Mouse (Mus musculus) thymus, postnatal 0 days (tissue): ENCODE results near the gene Rab37. TPM values are rescaled to one million over a fixed set of nuclear protein-coding genes. Genes with fewer than 3 reads are reported as not detected.

ENCODE experiments used
- DNase-seq: peaks from one replicate; pipeline ENCODE4 v3.0.0-alpha.2; 2015; ENCODE audit warnings: low spot score
- polyA plus RNA-seq: library from polyadenylated mRNA; unstranded; fragments of >200 nt; fragmentation: Nextera tagmentation; extraction: Ambion mirVana; gene quantifications from 2 replicates; pipeline ENCODE4 v1.2.1, GENCODE M21; 2015

The Rab37 gene
- polyA plus RNA-seq, 1 experiment from 2014 or later, result 47.1 TPM

DNA sequence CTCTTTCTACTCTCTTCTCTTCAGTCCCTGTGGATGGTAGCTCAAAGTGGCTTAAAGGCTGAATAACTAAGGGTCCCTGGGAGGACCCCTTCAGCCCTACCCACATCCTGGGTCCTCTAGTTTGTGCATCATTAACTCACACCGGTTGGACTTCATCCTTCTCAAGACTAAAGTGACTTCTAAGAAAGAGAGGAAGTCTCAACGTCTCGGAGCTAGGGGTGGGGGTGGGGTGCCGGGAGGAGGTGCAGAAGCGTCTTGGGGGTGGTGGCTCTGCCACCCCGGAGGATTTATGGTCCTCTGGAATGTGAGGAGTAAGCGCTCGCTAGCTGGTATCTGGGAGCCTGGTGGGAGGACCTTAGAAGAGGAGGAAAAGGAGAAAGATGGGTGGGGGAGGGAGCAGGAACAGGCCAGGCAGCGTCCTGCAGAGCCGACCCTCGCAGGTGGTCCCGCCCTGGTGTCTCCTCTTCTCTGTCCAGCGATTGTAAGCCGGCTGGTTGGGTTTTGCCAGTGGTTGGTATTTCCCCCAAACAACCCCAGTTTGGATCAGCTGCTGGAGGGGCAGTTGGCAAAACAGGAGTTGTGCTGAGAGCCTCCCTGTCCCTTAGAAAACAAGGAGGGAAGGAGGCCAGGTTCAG, 73.2 kb downstream of the Rab37 start:
- DNase-seq, result peak; percentile 56

DNA sequence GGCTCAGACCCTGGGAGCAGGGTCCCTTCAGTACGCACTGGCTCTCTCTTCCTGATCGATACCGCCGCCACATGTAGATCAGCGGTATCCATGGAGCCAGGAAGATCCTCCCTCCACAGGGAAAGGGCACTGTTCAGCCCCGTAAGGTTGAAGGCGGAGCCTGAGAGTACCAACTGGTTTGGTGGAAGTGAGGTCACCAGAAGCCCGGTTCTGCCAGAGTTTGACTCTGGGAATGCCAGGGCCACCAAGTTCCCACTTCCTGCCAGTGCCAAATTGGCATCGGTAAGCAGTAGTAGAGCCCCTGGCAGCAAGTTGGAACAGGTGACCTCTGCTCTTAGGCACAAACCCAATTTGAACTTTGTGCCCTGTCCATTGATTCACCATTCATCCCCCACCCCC, 73.7 kb downstream of the Rab37 start:
- no peak for DNase-seq

- no peak for DNase-seq
These were observed 75.5 kb downstream of the Rab37 start for GRCm38 (mm10) chr11:115166776-115167175.

GRCm38 (mm10) chr11:115167631-115168249, 76.5 kb downstream of the Rab37 start:
- no peak for DNase-seq

- no peak for DNase-seq
These were observed 78.2 kb downstream of the Rab37 start for GRCm38 (mm10) chr11:115169430-115169829.

- DNase-seq, result no peak
These were observed 79.9 kb downstream of the Rab37 start for GRCm38 (mm10) chr11:115171125-115171524.

- no peak for DNase-seq
These were observed 81.6 kb downstream of the Rab37 start for GRCm38 (mm10) chr11:115172825-115173287.

DNA sequence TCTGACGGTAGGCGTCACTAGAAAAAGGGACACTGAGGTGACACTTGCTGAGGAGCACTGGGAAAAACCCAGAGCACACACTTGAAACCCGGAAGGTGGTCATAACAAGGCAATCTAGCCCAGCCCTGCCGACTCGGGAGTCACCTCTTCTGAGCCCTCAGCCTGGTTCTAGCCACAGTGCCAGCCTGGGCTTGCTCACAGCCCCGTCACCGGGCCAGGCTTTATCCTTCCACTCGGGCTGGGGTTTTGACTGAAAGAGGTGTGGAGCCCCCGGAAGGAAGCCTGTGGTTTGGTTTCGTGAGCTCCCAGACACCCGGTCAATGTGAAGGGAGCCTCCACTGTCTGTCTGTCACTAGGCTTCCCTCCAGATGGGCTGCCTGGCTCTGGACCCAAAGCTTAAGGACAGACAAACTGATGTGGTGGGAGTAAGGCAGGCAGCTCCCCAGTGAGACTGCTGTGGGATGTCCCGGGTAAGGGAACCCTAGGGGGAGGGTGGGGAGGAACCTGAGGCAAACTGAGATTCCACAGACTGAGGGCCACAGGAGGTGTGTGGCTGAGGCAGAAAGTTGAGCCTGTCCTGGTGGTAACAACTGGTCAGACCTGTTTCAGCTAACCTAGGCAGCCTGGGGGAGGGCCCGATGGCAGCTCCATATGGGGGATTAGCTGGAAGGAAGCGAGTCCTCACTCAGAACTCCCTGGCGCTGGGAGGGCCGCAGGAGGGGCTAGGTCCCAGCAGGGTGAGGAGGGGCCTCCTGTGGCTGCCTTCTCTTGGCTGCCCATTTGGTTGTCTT, 82.5 kb downstream of the Rab37 start:
- DNase-seq, result peak; percentile 60

DNA sequence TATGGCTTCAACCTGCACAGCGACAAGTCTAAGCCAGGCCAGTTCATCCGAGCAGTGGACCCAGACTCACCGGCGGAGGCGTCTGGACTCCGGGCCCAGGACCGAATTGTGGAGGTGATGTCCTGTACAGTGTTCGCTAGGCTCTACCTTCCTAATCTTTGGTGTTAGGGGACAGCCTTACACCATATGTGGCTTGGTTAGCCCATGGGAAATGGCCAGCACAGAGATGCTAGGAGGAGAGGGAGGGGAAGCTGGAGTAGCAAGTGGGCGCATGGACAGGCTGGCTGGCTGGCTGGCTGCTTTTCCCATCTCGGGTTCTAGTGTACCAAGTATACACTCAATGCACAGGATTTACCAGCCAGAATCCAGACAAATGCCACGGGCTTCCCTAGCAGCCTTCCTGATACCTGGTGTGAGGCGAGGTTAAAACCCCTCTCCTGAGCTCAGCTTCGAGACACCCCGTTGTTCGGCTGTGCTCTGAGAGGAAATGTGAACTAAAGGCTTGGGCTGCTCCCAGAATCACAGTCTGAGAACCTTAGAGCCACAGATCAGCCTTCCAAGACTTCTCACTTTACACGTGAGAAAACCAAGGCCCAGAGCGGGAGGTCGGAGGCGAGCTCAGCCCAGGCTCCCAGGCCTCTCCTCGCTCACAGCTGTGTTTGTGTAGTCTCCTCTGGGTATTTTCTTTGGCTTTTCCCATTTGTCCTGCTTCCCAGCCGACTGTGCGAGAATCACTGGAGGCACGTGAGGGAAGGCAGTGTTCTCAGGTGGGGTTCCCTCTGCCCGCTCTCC, 85.4 kb downstream of the Rab37 start:
- no peak for DNase-seq

GRCm38 (mm10) chr11:115177559-115178195, 86.4 kb downstream of the Rab37 start:
- no peak for DNase-seq

- DNase-seq, result no peak
These were observed 87.5 kb downstream of the Rab37 start for GRCm38 (mm10) chr11:115178766-115179165.

DNA sequence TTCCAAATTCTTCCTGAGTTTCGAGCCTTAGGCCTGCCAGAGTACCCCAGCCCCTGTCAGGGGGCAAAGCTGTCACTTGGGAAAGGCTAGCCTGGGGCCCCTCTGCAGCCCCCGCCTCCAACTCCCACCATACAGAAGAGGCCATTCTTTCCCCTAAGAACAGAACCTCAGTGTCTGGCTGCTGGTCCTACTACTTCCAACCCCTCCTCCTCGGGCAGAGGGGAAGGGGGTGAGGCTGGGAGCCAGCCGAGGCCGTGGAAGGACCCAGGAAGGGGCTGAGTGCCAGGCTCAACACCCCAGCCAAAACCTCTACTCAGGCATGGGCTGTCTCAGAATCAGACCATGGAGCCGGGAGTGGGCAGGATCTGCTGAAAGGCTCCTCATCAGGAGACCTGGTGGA, 88.0 kb downstream of the Rab37 start:
- no peak for DNase-seq

DNA sequence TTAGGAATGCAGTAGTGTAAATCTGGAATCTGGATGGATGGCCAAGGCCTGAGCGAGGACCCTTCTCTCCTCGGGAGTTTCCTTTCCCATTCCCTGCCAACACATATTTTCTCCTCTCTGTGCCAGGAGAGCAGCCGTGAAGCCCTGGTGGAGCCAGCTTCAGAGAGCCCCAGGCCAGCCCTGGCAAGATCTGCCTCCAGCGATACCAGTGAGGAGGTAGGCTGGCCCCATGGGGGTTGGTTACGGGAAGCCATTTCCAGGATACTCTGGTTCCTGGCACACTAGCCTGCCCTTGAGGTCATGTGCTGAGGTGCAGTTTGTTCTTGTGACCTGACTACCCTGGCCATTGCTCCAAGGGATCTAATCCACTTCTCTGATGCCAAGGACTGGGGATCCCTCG, 88.7 kb downstream of the Rab37 start:
- DNase-seq, result no peak

DNA sequence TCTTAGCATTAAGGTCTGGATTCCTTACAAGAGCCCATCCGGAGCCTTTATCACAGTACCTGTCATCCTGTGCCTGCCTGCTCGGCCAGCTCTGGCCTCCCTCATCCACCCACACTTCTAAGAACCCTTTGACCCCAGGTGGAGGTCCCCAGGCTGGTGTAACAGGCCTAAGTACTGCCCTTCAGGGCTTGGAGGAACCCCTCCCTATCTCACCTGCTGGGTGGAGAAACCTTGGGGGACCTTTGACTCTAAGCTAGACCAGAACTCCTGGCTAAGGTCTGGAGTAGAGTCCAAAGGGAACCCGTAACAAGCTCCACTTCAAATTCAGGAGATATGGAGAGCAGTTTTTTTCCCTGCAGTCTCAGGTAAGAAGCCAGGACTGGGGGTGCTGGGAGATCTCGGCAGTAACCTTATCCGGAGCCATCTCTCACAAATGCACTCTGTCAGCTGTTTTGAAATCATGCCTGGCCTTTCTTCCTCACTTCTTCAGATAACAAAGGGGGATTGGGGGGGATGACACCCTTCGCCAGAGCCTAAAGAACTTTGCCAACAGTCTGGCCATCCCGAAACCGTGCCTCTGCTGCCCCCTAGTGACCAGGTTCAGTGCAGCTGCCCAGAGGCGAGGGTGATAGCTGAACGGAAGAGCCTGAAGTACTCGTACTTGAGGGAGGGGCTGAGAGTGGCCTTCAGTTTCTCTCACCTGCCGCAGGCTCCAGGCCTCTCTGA, 90.8 kb downstream of the Rab37 start:
- DNase-seq, result peak; percentile 89

GRCm38 (mm10) chr11:115184973-115185372, 93.7 kb downstream of the Rab37 start:
- peak; percentile 33 for DNase-seq

DNA sequence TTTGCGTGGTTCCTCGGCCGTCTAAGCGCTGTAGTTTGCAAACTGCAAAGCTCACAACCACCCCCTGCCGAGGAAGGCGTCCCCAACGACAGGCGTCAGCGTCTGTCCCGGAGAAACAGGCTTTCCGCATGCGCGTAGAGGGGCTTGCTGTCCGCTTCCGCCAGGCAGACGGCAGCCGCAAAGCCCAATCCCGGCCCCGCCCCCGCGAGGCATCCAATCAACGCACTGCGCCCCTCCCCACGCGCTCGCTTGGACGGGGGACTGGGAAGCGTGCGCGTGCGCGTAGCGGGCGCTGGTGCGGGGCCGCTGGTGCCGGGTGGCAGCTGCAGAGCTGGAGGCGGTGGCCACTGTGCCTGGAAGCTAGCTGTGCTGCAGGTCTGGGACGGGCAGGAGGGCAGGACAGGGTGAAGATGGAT, 96.0 kb downstream of the Rab37 start, which contains the start of gene Tmem104:
Gene Tmem104 (plus strand): TSS at position 264 of the 416 bp plus-strand sequence.
- peak; percentile 99 for DNase-seq

DNA sequence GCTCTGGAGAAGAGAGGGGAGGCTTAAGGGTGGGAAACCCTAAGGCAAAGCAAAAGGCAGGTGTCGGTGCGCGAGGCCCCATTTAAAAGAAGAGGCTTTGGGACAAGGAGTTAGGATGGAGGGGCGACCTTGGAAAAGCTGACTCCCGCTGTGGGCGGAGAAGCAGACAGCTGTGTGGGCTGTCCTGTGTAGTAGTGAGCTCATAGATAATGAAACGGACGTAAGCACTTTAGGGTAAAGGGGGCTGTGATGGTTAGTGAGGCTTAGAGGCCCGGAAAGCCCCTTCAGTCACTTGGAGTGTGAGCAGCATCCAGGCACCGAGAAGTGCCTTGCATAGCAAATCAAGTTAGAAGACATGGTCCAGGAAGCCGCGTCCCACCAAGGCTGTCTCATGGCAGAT, 96.5 kb downstream of the Rab37 start, which contains the start of gene Nat9:
Gene Nat9 (minus strand): TSS at position 167 of the 400 bp plus-strand sequence.
- DNase-seq, result peak; percentile 51

DNA sequence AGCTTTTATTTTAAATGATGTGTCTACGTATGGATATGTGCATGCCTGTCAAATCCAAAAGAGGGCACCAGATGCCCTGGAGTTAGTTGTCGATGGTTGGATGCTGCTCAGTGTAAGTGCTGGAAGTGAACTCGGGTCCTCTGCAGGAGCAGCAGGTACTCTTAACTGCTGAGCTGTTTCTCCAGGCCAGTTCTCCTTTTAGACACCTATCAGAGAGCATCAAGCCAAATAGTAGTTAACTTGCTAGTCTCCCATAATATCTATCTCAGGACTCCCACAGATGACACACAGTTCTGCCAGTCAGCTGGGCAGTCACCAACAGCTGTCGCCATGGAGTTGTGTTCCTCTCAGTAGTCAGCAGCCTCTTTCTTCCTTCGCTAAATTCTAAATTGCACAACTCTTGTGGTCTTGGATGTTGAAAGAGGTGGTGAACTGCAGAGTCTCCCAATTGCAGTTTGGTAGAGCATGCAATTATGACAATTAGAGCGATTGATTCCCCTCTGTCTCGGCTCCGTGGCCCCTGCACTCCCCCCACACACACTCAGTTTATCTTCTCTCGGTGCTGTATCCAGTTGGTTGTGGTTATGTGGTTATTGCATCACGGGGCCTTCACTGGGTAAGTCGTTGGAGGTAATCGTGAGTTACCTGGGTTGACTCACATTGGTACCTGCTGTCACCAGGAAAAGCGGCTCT, 97.5 kb downstream of the Rab37 start:
- DNase-seq, result no peak

- no peak for DNase-seq
These were observed 98.1 kb downstream of the Rab37 start for GRCm38 (mm10) chr11:115189304-115189703.
